Mouse (Mus musculus): Measurements from ENCODE around the gene Hrk.

Hrk gene

GRCm38 (mm10) chr5:118165462-118165861 is 1.0 kb downstream of the Hrk start:
- in situ Hi-C loops (cut with MboI, MseI) = no loop called here

GRCm38 (mm10) chr5:118167561-118167995 is 3.1 kb downstream of the Hrk start:
- in situ Hi-C loops (cut with MboI, MseI) = no loop called here

DNA sequence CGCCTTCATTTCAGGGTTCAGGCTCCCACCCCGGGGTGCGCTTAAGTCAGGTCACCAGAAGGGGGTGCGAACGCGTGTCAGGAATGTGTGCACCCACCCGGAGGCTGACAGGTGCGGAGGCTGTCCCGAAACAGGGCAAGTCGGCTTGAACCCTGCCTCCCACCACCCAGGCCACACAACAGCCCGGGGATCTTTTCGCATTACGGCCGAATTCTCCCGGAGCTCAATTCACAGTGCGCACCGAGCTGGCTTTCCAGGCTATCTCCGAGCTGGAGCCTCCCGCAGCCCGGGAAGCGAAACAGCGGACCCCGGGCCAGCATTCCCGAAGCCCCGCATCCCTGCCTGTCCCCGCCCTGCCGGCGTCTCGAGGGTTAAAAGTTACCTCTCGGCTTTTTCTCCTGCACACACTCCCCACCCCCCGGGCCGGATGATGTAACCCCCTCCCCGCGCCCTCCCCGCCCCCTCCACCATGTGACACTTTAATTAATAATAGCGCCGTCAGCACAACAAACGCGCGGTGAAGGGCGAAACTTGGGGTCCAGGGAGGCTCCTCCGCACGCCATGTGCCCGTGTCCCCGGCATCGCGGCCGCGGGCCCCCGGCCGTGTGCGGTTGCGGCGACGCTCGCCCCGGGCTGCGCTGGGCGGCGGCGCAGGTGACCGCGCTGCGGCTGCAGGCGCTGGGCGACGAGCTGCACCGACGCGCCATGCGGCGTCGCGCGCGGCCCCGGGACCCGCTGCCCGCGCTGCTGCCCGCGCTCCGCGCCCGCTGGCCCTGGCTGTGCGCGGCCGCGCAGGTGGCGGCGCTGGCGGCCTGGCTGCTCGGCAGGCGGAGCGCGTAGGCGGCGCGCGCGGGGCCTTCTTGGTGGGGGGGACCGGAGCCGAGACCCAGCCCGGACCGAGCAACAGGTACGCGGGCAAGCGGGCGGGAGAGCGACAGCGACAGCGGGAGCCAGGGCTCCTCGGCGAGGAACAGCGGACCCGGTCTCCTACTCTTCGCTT is 5.1 kb downstream of the Hrk start:
- in situ Hi-C loops (cut with MboI, MseI) = no loop called here

- in situ Hi-C loops (cut with MboI, MseI) = no loop called here
These were observed 6.6 kb downstream of the Hrk start for GRCm38 (mm10) chr5:118170888-118171529.

- in situ Hi-C loops (cut with MboI, MseI) = no loop called here
These were observed 7.2 kb downstream of the Hrk start for GRCm38 (mm10) chr5:118171665-118172064.

DNA sequence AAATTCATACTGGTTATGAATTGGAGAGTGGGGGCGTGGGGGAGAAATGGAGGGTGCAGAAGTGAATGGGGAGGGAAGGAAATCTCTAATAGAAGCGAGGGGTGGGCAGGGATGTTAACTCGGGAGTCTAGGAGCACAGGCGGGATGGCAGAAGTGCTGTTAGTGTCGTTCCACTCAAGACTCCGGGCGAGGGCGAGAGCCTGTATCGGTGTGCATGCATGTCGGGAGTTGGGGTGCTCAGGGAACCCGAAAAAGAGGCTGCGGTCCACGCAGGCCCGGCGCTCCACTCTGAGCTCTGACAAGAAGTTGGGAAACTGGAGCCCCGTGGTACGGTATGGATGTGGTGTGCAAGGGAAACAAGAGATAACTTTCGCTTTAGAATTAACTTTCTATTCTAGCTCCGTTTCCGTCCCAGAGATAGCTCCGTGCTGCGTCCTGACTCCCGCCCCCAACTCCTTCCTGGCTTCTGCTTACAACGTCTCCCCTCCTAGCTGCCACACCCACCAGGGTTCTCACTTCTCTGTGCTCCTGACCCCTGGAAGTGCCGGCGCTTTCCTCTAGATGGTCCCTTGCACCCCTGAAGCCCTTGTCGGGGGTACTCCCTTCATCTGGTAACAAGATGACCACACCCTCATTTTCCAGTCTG is 7.8 kb downstream of the Hrk start:
- in situ Hi-C loops (cut with MboI, MseI) = no loop called here

DNA sequence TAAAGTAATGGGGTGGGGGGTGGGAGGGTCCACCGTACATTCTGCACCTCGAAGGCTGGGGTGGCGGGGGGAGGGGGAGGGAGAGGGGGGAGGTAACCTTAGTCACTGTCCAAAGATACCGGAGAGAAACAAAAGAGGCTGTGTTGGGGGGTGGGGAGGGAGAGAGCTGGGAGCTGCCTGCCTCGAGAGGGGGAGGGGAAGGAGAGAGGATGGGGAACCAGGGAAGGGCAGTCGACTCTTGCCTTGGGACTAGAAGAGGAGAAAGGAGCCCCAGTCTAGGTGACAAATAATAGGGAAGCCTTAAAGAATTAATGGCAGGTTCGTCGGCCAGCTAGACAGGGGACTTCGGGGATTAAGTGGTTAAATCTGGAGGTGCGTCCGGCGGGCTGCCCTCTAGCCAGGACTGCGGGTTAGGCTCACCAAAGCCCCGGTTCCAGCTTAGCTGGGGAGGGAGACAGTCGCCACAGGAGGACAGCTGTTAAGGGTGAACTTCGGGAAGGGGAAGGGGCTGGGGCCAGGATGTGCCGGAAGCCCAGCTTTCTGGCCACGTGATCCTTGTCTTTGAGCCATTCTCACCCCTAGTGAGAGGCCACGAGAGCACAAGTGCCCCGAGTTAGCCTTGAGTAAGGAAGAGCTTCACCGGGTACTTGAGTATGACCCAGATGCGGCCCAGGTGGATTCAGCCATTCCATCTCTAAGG is 10.0 kb downstream of the Hrk start:
- in situ Hi-C loops (cut with MboI, MseI) = no loop called here

GRCm38 (mm10) chr5:118175137-118175536 is 10.7 kb downstream of the Hrk start:
- in situ Hi-C loops (cut with MboI, MseI) = no loop called here

GRCm38 (mm10) chr5:118177640-118178039 is 13.2 kb downstream of the Hrk start:
- in situ Hi-C loops (cut with MboI, MseI) = no loop called here

DNA sequence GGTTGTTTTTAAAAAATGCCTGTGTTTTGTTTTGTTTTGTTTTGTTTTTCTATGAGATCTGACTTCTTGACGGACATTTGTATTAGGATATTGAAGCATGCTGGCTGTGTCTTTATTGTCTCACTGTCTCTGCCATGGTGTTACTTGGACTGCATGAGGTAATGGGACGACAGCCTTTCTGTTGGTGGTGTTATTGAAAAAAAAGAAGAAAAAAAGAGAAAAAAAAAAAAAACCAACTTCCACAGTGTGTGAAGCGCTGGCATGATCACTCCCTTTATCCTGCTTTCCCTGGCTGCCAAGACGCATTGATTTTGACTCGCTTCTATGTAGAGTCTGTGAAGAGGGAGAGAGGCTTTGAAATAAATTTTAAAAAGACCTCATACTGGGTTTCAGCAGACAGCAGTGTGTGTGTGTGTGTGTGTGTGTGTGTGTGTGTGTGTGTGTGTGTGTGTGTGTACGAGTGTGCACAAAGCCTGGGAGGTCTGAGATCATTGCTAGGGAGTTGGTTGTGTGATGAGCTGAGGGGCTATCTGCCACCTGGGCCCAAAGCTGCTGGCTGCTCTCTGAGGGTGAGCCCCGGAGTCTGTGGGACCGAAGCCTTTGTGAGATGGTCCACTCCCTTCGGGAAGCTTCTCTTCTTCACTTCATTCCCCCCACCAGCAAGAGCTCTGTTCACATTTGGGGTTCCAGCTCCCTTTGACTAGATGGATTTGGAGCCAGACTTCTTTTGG is 22.6 kb downstream of the Hrk start:
- in situ Hi-C loops (cut with MboI, MseI) = no loop called here

GRCm38 (mm10) chr5:118188356-118188755 is 23.9 kb downstream of the Hrk start:
- in situ Hi-C loops (cut with MboI, MseI) = no loop called here

GRCm38 (mm10) chr5:118190491-118190890 is 26.0 kb downstream of the Hrk start:
- in situ Hi-C loops (cut with MboI, MseI) = no loop called here

- in situ Hi-C loops (cut with MboI, MseI) = no loop called here
These were observed 27.8 kb downstream of the Hrk start for GRCm38 (mm10) chr5:118192221-118192620.

GRCm38 (mm10) chr5:118197421-118197820 is 33.0 kb downstream of the Hrk start:
- in situ Hi-C loops (cut with MboI, MseI) = no loop called here

- in situ Hi-C loops (cut with MboI, MseI) = no loop called here
These were observed 35.2 kb downstream of the Hrk start for GRCm38 (mm10) chr5:118199670-118200069.

DNA sequence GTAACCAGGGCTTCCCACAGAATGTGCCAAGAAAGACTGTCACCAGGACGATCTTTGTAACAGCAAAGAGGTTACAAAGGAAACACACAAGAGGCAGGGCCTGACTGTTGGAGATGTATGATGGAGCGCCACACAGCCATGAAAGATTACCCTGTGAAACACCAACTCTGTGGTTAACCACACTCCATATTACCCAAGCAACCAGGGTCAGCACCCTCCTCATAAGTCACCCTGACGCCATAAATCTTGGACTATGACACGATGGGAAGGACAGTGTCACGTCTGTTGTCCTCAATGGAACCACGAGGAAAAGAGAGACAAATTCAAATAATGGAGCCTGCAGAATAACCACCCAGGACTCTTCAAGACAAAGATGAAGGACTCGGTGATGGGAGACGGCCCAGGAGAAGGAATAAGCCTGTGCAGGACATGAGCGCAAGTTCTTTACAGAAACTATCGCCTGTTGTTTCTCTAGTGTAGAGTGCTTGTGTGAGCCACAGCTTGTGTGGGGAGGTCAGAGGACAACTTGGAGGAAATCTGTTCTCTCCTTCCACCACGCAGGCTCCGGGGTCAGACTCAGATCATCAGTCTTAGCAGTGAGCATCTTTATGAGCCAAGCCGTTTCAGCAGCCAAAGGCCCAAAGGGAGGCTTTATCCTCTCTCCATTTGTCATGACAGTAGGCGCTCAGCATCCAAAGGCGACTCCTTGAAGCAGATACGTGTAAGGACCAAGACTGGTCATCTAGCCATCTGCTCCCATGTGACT is 40.4 kb downstream of the Hrk start:
- in situ Hi-C loops (cut with MboI, MseI) = no loop called here

GRCm38 (mm10) chr5:118205852-118206251 is 41.4 kb downstream of the Hrk start:
- in situ Hi-C loops (cut with MboI, MseI) = no loop called here

DNA sequence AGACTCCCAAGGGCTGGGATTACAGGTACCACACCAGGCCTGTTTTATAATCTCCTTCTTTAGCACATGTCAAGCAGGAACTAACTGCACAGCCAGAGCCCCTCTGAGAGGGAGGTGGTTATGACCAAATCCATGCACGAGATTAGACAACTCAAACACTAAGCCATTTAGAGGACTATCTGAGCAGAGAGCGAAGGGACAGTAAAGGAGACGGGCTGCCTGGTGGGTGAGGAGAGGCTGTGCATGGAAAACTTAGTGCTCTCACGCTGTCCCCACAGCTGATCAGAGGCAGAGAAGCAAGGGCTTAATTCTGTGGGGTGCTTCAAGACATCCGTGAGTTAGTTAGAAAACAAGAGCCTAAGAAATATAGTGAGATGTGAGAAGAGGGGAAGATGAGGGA is 49.6 kb downstream of the Hrk start:
- in situ Hi-C loops (cut with MboI, MseI) = no loop called here

- in situ Hi-C loops (cut with MboI, MseI) = no loop called here
These were observed 50.1 kb downstream of the Hrk start for GRCm38 (mm10) chr5:118214418-118215154.

DNA sequence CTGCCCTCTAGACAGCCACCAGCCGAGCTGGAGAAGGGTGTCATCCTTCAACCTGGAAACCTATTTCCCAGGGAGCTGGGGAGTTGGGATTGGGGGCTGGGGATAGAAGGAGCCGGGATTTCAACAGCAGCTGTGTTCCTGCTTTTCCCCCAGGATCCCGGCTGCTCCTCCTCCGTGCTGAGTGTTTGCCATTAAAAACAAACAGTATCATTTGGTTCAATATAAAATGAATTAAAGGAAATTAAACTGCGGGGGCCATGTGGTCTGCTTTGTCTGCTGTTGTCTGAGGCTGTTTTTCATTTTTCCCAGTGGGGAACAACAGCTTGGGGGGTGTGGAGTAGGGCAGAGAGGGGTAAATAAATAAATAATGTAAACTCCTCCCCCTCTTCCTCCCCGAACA is 53.0 kb downstream of the Hrk start:
- in situ Hi-C loops (cut with MboI, MseI) = no loop called here
